Mouse (Mus musculus) midbrain, embryonic 14.5 days (tissue): ENCODE measurements around the gene Ntng1. TPM values are rescaled to one million over a fixed set of nuclear protein-coding genes. Genes with fewer than 3 reads are reported as not detected.
A peak's percentile ranks its signal among the peaks of the same experiment; 100 is the strongest.
"Not testable (repeated sequence)": the region's sequence is repeated elsewhere in the genome, so short reads cannot be mapped to it uniquely, and the experiment has no call there.

Source experiments
- ATAC-seq: fragments of 200-750 bp; cut with Nextera tagmentation; 2 replicates; pipeline ENCODE4 v1.8.0; 2017; ENCODE audit warnings: moderate number of reproducible peaks, moderate library complexity; ENCODE audit not compliant: low FRiP score, low TSS enrichment
- DNase-seq: peaks from one replicate; pipeline ENCODE4 v3.0.0-alpha.2; 2015
- H3K27ac ChIP-seq: fragments of 300-500 bp; sonication (generic); replicated peaks from 2 replicates; pipeline ENCODE4 v1.5.1; 2014; ENCODE audit warnings: mild to moderate bottlenecking, low read depth, low read length, moderate library complexity
- H3K27me3 ChIP-seq: fragments of 300-500 bp; sonication (generic); 2 replicates; pipeline ENCODE4 v1.6.1; 2014; ENCODE audit warnings: low read length, control low read depth, mixed read lengths; ENCODE audit not compliant: control insufficient read depth, insufficient read depth
- H3K36me3 ChIP-seq: fragments of 300-500 bp; sonication (generic); 2 replicates; pipeline ENCODE4 v1.6.1; 2014; ENCODE audit warnings: low read length, control low read depth; ENCODE audit not compliant: control insufficient read depth, insufficient read depth
- H3K4me1 ChIP-seq: fragments of 300-500 bp; sonication (generic); 2 replicates; pipeline ENCODE4 v1.6.1; 2014; ENCODE audit warnings: mild to moderate bottlenecking, antibody characterized with exemption, low read length, control low read depth; ENCODE audit not compliant: control insufficient read depth, insufficient read depth
- H3K4me2 ChIP-seq: fragments of 300-500 bp; sonication (generic); 2 replicates; pipeline ENCODE4 v1.6.1; 2014; ENCODE audit warnings: mild to moderate bottlenecking, low read length, moderate library complexity
- H3K4me3 ChIP-seq: fragments of 300-500 bp; sonication (generic); replicated peaks from 2 replicates; pipeline ENCODE4 v1.5.1; 2014; ENCODE audit warnings: low read depth, low read length
- H3K9ac ChIP-seq: fragments of 300-500 bp; sonication (generic); replicated peaks from 2 replicates; pipeline ENCODE4 v1.6.1; 2014; ENCODE audit warnings: mild to moderate bottlenecking, low read length, moderate library complexity
- H3K9me3 ChIP-seq: fragments of 300-500 bp; sonication (generic); 2 replicates; pipeline ENCODE4 v1.6.1; 2016; ENCODE audit warnings: low read length, control low read depth, mixed read lengths; ENCODE audit not compliant: control insufficient read depth
- WGBS: fragments of 180-500 bp; shearing (Covaris S2); extraction: QIAGEN DNeasy Blood & Tissue Kit; methylation state at CpG from one replicate; pipeline ENCODE4 v1.1.7; 2014; 5-methylcytosine and 5-hydroxymethylcytosine counted together
- polyA plus RNA-seq: library from polyadenylated mRNA; unstranded; fragments of >200 nt; fragmentation: Nextera tagmentation; extraction: Ambion mirVana; gene quantifications from 2 replicates; pipeline ENCODE4 v1.2.1, GENCODE M21; 2014

The Ntng1 gene
- polyA plus RNA-seq, 1 experiment from 2014 or later: 29.9 TPM

DNA sequence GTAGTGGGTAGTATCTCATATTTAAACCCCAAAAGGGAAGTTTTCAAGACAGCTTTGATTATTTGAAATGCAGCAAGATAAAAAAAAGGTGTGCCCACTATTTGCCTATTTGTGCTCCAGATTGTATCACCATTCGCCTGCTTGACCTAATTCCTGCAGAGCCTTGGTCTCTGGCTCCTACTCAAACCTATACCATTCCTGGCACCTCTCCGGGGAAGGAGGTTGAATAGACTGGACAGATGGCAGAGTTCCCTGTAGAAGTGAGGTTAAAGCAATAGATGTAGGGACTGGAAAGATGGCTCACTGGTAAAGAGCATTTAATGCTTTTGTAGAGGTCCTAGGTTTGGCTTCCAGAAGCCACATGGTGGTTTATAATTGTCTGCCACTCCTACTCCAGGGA lies 378.2 kb downstream of the Ntng1 start:
- DNase-seq (no peak), ATAC-seq (no peak)
- 85% methylated on average over 2 of the region's 2 CpGs for WGBS
- Histone ChIP-seq H3K9me3 (no peaks in the 10 kb centered on the region), H3K9ac (no peak overlapping the region), H3K27ac (no peak overlapping the region), H3K36me3 (no peaks in the 10 kb centered on the region), H3K4me2 (no peak overlapping the region), H3K4me1 (no peaks in the 10 kb centered on the region), H3K27me3 (no peaks in the 10 kb centered on the region), H3K4me3 (no peak overlapping the region)

DNA sequence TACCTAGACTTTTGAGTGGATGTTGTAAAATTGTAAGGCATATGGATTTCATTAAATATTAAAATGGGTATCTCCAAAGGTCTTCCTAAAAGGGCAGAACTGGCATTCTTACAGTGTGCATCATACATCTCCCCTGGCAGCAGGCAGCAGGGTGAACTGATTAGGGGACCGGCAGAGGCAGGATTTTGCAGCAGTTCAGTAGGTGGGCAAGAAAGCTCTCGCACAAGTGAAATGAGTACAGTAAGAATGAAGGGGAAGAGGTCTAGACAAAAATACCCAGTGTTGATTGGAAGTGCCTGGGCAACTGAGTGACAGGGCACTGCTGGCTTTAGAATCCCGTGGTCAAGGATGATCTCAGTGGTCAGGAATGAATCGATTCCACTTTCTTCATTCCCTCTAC lies 378.7 kb downstream of the Ntng1 start:
- no peak overlapping the region for H3K4me2 ChIP-seq
- H3K9me3 ChIP-seq: no peaks in the 10 kb centered on the region
- no peaks in the 10 kb centered on the region for H3K36me3 ChIP-seq
- ATAC-seq (no peak), DNase-seq (no peak)
- no peak overlapping the region for H3K9ac ChIP-seq
- no peaks in the 10 kb centered on the region for H3K4me1 ChIP-seq
- no peaks in the 10 kb centered on the region for H3K27me3 ChIP-seq
- WGBS: 78% methylated on average over 4 of the region's 4 CpGs
- no peak overlapping the region for H3K27ac ChIP-seq
- no peak overlapping the region for H3K4me3 ChIP-seq

DNA sequence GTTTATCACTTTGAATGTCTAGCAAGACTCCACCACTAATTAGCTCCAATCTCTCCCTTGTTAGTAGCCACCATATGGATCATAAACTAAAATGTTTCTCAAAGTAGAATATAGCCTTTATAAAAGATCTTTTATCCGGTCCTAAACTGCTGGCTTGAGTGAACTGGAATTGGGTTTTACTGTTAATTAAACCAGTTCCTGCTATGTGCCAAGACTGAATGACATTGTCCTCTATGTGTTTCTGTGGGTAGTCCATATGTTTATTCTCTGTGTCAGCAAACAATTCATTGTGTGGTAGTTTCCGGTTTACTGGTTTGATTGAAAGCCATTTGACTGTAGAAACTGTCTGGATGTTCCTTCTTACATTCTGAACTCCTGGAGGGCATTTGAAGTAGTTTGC lies 387.4 kb downstream of the Ntng1 start:
- ATAC-seq (no peak), DNase-seq (no peak)
- Histone ChIP-seq H3K9me3 (no peaks in the 10 kb centered on the region), H3K27ac (no peak overlapping the region), H3K4me2 (no peak overlapping the region), H3K4me1 (no peaks in the 10 kb centered on the region), H3K9ac (no peak overlapping the region), H3K27me3 (no peaks in the 10 kb centered on the region), H3K36me3 (no peaks in the 10 kb centered on the region), H3K4me3 (no peak overlapping the region)
- WGBS: 75% methylated on average over 2 of the region's 2 CpGs

DNA sequence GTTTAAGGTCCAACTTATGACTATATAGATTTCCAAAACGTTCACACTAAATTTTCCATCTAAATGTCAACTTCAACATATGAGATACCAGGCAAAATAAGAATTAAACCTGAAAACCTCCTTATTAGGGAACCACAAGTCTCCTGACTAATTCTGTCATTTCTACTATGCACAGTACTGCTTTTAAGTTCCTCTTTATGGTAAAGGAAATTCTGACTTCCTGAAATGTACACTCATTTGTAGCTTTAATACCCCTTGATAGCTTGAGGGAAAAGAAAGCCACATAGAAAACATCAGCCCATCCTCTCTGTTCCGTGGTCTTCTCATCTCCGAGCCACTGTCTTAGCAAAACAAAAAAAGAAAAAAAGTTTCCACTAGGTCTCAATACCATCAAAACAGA lies 396.2 kb downstream of the Ntng1 start:
- not testable (repeated sequence) for H3K9ac ChIP-seq, H3K36me3 ChIP-seq, H3K27ac ChIP-seq, H3K27me3 ChIP-seq, ATAC-seq, H3K4me1 ChIP-seq, DNase-seq, H3K9me3 ChIP-seq, H3K4me2 ChIP-seq, H3K4me3 ChIP-seq
- 75% methylated on average over 3 of the region's 3 CpGs for WGBS

DNA sequence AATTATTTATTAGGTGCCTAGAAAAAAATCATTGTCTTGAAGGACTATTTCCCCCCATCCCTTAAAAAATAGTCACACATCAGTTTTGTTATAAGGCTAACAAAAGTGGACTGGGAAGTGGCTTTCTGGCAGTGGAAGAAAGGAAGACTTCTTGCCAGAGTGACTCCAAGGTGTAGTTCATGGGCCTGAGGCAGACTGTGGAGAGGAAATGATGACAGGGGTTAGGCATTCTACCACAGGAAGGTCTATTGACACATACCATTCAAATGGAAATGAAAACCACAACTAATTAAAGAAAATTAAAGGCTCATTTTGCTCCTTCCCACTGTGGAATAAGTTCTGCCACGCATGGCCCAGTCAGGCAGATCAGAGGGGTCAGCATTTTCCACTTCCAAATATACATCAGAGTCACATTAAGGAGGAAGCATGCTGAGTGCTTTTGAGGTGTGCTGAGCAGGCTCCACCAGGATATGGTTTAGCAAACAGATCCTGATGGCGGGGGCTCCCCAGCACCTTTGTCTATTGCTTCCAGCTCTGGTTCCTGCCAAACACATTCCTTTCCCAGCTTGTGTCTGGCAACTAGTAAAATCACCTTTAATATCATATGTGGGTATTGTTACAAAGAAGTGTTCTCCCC lies 403.2 kb downstream of the Ntng1 start:
- Histone ChIP-seq H3K4me1 (no peaks in the 10 kb centered on the region), H3K27ac (no peak overlapping the region), H3K27me3 (no peaks in the 10 kb centered on the region), H3K9me3 (no peaks in the 10 kb centered on the region), H3K9ac (no peak overlapping the region), H3K36me3 (no peaks in the 10 kb centered on the region), H3K4me2 (no peak overlapping the region), H3K4me3 (no peak overlapping the region)
- DNase-seq (no peak), ATAC-seq (no peak)
- 45% methylated on average over 2 of the region's 2 CpGs for WGBS

DNA sequence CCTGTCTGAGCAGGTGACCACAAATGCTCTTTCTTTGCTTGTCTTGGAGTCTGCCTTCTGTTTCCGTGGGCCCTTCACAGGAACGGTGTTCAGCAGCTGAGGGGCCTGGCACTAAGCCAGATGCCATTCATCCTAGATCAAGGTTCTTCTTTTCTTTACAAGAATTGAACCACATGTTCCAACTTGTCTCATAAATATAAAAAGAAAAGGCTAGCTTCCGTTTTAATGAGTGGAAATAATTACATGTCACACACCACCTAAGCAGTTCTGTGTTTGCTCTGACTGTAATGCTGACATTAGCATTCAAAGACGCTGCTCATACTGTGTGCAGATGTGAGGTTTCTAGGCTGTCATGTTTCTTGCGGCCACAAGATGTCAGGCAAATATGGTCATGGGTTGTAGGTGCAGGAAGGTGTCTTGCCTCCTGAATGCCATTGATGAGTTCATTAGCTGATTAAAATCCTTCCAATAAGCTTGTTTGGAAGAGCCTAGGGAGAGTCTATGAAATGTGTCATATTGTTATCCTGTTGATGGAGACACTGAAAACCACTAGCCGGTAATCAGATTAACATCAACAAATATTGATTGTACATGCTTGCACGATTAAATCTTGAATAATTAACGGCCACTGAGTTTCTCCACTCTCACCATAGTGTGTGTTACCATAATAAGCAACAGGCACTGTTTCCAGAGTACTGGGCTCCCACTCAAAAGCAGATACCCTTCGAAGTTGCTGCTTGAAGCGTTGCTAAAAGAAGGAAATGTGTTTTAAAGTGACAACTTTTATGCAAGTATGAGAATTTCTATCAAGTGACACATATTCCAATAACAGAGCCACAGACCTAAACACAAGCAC lies 411.3 kb downstream of the Ntng1 start:
- Histone ChIP-seq H3K36me3 (no peaks in the 10 kb centered on the region), H3K9ac (no peak overlapping the region), H3K27me3 (0 out of 2 replicates have a peak, but pooled peaks cover 3% of the 10 kb centered on the region), H3K4me1 (peaks cover 14% of the 10 kb centered on the region; the same call in 1 of the 2 replicates), H3K4me3 (no peak overlapping the region), H3K9me3 (no peaks in the 10 kb centered on the region), H3K4me2 (no peak overlapping the region), H3K27ac (peak overlapping the region; percentile 34; the same call in 1 of the 2 replicates)
- DNase-seq (peak; percentile 85), ATAC-seq (peak; percentile 90)
- 43% methylated on average over 10 of the region's 10 CpGs for WGBS

DNA sequence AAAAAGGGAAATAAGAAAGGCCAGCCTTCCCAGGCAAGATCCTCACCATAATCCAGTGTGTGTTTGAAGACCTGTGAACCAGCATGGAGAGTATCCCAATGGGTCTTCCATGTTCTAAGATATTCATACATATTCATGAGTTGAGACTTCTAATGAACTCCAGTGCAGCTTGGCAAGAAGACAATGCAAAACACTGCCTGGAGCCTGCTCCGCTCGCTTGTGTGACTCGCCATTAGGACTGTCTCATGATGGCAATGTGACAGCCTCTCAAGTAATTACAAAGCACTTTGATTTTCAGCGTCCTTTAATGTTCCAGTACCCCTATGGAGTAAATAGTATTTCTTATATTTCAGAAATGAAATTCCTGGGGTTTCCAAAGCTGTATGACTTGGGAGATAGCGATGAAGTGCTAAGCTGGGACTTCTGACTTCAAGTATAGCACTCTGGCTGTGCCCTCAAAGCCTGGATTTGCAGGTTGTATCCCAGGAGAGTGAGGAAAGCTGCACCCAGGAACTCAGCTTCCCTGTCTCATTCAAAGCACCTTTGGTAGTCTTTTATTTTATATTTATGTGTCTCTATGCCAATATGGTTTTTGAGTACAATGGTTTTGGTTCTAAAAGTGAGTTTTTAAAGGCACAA lies 412.1 kb downstream of the Ntng1 start:
- ATAC-seq (peak; percentile 73), DNase-seq (peak; percentile 75)
- 29% methylated on average over 5 of the region's 5 CpGs for WGBS
- no peak overlapping the region for H3K4me3 ChIP-seq
- peaks cover 14% of the 10 kb centered on the region; the same call in 1 of the 2 replicates for H3K4me1 ChIP-seq
- 0 out of 2 replicates have a peak, but pooled peaks cover 3% of the 10 kb centered on the region for H3K27me3 ChIP-seq
- no peaks in the 10 kb centered on the region for H3K9me3 ChIP-seq
- H3K4me2 ChIP-seq: no peak overlapping the region
- peak overlapping the region; percentile 34; the same call in 1 of the 2 replicates for H3K27ac ChIP-seq
- H3K9ac ChIP-seq: no peak overlapping the region
- H3K36me3 ChIP-seq: no peaks in the 10 kb centered on the region
